Mouse (Mus musculus) E14TG2a.4 (cell line): Measurements from ENCODE around the gene Fam171b.

Experiments used
- CTCF ChIP-seq: conservative IDR thresholded peaks from 2 replicates; pipeline ENCODE4 v1.5.1; 2014; ENCODE audit warnings: low read length
- NANOG ChIP-seq: IDR thresholded peaks from 2 replicates; pipeline ENCODE4 v1.6.1; 2014; ENCODE audit warnings: borderline replicate concordance, low read length, mixed read lengths
- POU5F1 ChIP-seq: IDR thresholded peaks from 2 replicates; pipeline ENCODE4 v1.6.1; 2014; ENCODE audit warnings: low read length, borderline replicate concordance

GRCm38 (mm10) chr2:83929478-83930088, 117.1 kb downstream of the Fam171b start:
- TF ChIP-seq CTCF, result no peak
- no peak for TF ChIP-seq POU5F1
- no peak for TF ChIP-seq NANOG
